Mouse (Mus musculus): ENCODE data around the gene Phf7.

Gene Phf7

DNA sequence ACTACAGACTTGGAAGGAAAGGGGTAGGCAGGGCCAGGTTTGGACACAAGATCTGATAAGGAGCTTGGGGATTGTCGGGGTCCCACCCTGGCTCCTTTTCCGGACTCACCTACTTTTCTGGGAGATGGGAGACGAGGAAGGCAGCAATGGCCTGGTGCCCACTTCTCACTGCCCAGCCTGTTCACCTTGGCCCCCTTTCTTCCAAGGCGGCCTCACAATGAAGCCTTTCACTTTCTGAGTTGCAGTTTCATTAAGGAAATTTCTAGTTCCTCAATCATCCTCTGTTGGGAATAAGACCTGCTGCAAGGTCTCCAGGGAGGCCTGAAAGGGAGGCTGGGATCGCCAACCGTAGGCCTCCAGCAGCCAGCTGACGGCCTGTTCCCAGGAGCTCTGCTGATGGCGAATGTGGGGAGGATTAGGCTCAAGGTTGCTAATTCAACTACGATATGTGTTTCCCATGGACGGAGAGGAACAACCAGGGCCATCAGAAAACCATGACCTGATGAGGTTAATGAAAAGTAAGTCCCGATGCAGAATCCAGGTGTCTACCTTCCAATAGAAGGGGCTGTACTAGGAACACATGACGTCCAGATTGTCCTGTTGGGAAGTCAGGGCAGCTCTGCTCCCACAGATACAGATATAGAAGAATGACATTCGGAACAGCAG lies 18.6 kb downstream of the Phf7 start:
- DNase-seq (ENCODE audit: low read depth) = no peak

DNA sequence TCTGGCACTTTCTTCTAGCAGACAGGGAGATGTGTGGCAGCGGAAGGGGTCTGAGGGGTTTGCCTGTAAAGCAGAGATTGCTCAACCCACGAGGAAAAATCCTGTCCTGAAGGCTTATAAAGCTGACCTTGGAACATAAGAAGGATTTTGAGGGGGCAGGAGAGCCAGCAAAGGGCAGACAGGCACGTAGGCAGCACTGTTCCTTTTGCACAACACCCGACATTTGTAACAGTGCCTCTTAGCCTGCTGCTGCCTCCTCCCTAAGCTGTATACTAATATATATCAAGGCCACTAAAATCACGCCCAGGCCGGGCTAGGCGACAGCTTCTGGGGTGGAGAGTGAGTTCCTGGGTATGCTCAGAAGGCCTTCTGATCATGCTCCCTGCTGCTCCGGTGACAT lies 20.7 kb downstream of the Phf7 start:
- no peak for DNase-seq (ENCODE audit: low read depth)

DNA sequence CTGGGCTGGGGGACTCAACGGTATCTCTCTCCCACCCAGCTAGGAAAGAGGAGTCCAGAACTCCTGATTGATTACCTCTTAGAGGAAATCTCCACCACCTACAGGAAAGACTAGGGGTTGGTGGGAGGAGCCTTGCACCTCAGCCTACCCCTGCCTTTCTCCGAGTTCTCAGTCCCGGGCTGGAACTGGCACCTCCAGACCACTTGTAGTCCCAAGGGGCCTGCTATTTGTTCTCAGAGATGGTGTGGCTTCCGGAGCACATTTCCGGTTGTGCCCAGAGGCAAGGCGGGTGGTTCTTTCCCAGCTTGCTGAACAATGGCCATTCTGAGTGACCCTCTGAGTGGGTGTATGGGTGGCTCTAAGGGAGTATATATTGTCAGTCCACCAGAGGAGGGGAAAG lies 22.9 kb downstream of the Phf7 start:
- no peak for DNase-seq (ENCODE audit: low read depth)

DNA sequence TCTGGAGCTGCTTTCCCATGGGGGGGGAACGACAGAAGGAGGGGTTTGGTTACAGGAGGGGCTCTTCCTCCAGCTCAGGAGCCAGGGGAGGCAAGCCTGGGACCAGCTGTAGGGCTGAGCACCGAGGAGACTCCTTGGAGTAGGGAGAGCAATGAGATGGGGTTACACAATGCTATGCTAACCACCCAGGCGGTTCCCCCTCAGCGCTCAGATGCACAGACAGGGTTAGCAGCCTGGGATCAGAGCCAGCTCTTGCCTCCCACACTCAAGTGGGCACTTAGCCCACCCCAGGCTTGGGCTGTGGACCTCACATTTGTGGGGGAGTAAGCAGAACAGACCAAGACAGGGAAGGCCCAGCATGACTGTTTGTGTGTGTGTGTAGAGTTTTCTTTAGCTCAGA lies 24.1 kb downstream of the Phf7 start:
- no peak for DNase-seq (ENCODE audit: low read depth)

DNA sequence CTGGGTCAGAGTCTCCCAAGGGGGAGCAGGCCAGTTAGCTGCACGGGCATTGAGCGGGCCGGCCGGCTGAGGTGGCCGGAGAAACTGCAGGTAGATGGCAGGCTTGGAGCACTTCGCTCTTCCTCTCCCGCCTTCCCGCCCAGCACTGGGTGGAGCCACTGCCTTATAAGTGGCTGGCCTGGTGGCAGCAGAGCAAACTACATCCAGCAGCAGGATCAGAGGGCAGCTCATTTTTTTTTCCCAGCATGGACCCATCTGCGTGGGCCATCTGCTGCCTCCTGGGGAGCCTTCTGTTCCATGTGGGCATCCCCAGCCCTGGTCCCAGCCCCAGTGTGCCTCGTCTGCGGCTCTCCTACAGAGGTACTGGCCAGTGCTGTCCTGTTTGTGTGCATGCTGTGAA lies 33.5 kb downstream of the Phf7 start, which contains the start of gene Sema3g:
Gene Sema3g, plus strand, starts transcription at position 195 of the 400 bp plus-strand sequence.
- DNase-seq (ENCODE audit: low read depth) = no peak

DNA sequence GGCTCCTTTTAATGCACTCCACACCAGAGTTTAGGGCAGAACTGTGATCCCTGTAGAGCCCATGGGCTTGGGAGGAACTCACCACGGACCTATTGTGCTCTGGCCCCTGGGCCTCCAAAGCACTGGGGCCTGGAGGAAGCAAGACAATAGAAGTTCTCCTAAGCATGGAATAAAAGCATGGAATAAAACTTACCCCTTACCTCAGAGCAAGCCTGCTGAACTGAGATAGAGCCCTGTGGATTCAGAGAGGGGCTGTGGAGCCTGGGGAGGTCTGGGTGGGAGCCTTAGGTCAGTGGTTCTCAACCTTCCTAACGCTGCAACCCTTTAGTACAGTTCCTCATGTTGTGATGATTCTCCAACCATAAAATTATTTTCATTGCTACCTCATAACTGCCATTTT lies 34.3 kb downstream of the Phf7 start, which contains the start of gene Nisch:
Gene Nisch, minus strand, starts transcription at position 101 of the 400 bp plus-strand sequence.
- no peak for DNase-seq (ENCODE audit: low read depth)

DNA sequence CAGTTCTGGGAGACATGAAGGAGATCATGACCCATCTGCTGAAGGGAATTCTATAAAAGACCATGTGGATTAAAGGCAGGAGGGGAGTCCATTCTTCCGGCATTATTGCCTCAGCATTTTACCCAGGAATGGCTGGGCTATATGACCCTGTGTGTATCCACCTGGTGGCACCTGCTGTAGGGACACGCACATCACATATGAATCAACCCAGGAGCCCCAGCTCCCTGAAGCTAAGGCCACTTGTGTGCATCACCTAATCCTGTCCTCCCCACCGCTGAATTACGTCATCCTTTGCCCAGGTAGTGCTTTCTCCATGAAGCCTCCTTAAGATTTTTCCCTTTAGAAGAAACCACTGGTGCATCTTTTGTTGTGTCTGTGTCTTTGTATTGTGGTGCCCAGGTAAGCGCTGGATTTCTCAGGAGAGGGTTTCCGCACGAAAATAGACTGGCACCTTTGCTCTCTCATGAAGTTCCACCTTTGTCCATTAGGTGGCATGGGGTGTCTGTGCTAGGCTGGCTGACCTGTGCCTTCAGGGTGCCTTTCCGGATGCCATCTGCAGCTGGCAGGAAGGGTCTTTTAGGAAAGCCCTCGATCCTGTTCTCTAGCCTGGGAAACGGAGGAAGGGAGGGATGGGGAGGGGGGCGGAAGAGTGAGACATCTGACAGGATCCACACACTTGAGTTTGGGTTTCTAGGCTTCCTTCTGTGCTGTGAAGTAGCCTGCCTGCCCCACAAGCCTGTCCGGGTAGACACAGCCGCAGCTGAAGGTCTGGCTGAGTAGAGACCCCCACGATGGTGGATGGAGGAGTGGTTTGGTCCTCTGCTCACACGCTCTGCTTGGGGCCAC lies 35.7 kb downstream of the Phf7 start:
- peak; percentile 73 for DNase-seq (ENCODE audit: low read depth)

DNA sequence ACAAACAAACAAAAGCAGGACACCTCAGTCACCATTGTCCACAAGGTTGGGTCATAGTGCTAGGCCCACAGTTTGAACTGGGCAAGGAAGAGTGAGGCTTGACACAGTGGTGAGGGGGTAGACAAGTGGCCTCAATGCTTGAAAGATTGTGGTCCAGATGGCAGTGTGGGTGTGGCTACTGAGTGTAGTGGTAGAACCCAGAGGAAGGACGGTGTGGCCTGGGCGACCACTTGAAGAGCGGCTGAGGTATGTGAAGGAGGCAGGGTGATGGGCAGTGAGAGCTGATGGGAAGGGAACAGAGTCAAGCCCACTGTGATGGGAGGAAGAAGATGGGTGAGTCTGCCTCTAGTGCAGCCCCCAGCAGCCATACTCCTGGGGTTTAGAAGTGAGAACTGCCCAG lies 36.4 kb downstream of the Phf7 start:
- DNase-seq (ENCODE audit: low read depth) = no peak

DNA sequence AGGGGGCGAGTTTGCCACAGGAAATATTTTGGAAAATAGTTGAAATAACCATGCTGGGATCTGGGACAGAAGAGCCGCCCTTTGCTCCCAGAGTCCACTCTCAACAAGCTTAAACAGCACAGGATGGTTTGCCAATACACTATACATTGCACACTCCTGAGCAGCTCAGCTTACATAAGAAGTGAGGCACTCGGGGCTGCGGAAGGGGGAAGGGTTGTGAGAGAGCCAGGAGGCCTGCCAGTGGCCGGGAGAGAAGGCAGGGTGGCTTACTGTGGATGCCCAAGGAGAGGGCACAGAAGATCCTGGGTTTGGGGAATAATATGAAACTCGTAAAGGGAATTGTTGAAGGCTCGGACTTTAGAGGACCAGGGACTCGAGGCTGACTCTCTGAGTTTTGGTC lies 37.2 kb downstream of the Phf7 start:
- no peak for DNase-seq (ENCODE audit: low read depth)

DNA sequence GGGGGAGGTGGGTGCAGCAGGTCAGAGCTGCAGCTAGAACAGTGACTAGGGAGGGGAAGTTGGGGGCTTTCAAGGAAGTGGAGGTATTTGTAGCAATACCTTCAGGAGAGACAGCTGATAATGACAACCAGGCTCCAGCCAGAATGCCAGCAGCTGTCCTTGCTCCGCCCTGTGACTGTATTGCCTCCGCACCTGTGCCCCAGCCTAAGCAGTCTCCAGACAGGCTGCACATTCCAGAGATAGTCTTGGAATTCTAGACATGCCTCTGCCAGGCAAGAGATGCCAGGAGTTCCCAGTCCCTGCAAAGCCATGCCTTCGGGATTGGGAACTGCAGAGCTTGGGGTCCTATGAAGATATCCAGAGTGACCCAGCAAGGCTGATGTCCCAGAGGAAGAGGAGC lies 38.6 kb downstream of the Phf7 start:
- no peak for DNase-seq (ENCODE audit: low read depth)

DNA sequence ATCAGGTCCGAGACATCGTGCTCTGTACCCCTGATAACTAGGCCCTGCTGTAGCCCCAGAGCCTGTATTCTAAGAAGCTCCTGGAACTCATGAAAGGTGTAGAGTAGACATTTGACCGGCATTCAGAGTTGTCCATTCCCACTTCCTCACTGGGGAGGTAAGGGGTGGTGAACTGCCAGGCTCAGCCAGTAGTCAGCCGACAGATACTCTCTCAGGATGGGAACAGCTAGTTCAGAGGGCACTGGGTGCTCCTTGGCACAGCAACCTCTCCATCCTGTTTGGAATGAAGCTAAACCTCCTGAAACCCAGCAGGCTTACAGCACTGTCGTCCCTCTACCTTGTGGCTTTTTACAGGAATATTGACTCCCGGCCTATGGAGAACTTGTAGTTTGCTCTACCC lies 39.3 kb downstream of the Phf7 start:
- no peak for DNase-seq (ENCODE audit: low read depth)

DNA sequence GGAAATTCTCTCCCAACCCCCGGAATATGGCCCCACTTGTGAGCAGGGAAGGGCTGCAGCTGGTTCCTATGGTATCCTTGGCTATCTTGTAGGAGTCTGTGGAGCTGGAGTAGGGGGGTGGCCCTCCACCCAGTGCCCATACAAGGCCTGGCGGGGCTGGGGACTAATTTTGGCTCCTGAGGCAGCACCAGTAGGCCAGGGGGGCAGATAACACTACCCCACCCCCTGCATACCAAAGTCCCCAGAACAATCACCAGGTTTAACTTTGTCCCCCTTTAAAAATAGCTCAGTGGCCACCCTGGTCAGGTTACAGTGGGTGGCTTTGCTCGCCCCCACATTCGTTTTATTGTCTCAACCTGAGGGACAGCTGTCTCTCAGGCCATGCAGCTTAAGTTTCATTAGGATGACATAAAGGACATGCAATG lies 42.0 kb downstream of the Phf7 start:
- DNase-seq (ENCODE audit: low read depth) = no peak

DNA sequence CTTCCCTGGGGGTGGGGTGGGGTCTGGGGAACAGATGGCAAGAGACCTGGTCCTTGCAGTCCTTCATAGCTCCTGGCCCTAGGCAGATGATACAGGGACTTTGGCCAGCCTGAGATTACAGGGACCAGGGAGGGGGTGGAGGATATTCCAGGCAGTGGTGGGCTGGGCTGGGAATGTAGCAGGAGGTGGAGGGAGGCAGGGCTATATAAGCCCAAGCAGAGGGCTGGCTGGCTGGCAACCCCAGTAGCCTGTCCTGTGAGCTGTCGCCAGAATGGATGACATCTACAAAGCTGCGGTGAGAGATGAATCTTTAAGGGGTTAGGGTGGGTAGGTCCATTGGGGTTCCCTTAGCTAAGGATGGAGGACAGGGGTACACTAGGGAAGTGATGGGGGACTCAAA lies 43.0 kb downstream of the Phf7 start, which contains the start of gene Tnnc1:
Gene Tnnc1, plus strand, starts transcription at position 229 of the 400 bp plus-strand sequence.
- DNase-seq (ENCODE audit: low read depth) = no peak

DNA sequence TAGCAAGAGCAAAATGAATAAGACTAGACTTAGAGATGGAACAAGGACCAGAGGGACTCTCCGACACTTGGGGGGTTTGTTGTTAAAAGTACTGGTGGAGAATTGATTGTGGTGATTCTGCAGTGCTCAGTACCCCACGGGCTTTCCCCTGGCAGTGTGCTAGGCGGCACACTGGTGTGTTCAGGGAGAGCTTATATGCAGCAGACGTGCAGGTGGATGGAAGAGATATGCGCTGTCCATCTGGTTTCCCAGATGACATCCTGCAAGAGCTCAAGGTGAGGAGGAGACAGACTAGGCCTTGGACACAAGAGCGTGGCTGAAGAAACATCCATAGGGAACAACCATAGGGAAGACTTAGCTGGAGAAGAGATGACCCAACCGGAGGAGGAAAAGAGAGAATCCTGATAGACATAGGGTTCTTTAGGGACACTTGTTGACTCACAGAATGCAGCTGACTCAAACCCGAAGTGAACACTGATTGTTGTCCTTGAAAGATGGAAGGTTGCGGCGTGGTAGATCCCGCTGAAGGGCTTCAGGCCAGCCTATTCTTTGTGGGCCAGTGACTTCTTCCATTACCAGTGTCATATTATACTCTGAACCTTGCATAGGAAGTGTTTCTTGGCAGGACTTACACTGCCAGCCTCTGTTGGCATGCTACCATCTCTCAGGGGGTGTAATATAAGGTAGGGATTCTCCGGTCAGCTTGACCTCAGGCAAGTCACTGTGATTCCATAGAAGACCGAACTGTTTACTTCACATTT lies 43.9 kb downstream of the Phf7 start:
- no peak for DNase-seq (ENCODE audit: low read depth)

DNA sequence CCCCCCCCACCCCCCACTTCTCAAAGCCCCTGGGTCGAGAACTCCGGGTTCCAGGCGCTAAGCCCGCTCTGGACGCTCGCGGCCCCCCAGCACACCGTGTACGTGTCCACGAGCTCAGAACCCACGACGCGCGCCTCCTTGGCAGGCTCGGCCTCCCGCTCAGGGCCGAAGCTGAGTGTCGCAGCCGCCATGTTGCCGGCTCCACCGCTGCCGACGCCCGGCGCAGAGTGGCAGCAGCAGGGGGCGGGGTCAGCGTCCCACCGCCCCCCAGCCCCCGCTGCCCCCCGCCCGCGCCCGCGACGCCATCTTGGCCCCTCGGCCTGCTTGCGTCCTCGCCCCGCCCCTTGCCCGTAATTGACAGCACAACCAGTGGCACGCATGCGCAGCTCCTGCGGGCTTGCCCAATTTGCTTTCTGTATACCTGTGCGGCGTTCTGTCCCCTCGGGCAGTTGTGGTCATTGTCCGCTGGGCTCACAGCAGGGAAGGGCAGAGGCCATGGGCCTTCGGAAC lies 44.6 kb downstream of the Phf7 start:
- DNase-seq (ENCODE audit: low read depth) = peak; percentile 91

DNA sequence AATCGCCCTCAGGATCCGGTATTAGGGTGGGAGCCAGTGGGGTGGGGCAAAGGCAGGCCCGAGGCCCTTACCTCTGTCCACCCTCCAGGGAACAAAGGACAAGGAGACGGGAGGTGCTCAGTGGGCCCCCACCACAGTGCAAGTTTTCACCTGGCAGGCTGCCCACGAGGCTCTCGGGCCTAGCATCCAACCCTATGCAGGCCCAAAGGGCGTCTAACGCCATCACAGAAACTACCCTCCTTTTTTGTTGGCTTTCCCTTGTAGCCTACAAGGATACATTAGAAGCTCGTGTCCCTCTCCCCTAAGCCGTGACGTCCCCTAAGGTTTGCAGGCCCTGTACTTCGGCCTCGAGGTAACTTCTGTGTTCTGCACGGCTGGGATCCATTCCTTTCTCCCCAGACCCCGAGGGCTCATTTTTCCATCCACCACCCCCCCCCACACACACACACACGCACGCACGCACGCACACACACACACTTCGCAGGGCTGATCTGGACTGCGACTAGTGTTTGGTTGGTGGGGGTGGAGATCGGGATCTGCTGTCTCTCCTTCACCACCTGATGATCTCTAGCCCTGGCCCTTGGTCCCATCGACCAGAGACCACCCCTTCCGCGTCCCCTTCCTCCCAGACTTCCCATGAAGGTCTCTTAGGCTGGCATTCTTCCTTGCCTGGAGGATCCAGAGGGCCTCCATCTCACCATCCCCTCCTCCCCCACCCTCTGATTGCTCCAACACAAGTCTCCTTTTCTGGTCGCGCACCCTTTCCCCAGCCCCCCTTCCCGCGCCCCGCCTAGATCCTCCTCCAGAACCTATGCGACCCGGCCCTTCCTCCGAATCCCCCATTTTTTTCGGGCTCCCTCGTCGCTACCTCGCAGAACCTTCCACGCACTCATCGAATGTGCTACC lies 45.3 kb downstream of the Phf7 start:
- DNase-seq (ENCODE audit: low read depth) = no peak

DNA sequence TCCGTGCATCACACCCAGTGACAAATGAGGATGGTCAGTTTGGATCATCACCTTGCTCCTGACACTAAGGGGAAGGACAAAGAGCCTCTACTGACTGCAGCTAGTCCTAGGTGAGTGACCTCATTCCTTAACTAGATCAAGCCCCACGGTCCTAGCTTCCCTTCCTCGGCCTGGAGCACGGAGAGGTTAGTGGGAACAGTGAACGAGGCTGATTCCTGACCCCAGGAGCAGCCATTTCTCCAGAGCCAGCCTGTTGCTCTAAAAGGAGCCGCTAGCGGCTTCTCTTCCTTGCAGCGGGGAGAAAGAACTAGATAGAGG lies 45.9 kb downstream of the Phf7 start:
- no peak for DNase-seq (ENCODE audit: low read depth)

DNA sequence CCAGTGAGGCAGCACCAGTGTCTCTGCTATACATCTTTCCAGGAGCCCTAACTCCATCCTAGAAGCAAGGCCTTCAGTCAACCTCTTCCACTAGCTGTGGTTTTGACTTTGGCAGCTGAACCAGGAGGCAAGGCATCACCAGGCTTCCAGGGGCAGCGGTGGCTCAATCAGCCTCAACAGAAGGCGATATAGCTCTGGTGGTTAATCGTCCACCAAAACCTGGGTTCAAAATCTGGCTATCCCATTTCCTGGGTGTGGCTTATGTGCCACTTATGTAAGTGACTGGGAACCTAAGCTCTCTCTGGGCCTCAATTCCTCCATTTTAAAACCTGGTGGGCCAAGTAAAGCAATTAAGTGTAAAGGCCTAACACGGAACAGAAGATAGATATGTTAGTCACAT lies 46.3 kb downstream of the Phf7 start:
- no peak for DNase-seq (ENCODE audit: low read depth)

DNA sequence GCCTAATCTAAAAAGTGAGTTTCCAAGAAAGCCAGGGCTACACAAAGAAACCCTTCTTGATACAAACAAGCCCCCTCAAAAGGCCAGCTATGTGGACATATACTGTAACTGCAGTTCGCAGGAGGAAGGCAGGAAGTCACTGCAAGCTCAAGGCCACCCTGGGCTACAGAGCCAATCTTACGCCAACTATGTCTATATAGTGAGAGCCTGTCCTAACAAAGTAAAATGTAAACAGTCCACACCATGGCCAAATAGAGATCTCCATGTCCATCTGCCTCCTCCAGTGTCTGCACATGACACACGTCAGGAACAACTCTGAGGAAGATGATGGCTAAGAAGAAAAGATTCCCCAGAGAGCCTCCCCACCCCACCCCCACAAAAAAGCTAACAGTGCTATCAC lies 51.1 kb downstream of the Phf7 start:
- DNase-seq (ENCODE audit: low read depth) = no peak

DNA sequence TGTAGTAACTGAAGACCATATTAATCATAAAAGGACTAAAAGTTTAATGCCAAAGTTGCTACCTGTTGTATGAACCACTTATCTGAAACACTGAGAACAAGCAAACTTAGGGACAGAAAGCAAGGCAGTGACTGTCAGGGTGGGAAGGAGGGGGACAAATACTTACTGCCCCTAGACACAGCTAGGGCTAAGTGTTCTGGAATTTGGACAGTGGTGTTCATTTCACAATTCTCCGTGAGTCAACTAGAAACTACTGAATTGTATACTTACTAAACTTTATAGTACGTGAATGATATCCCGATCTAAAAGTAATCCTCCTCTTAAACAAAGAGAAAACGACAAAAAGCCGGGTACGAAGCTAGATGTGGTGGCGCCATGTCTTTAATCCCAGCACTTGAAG lies 51.5 kb downstream of the Phf7 start:
- DNase-seq (ENCODE audit: low read depth) = no peak
